Mouse (Mus musculus): Measurements from ENCODE around the gene Bloc1s5.

Gene Bloc1s5

GRCm38 (mm10) chr13:38582768-38583167 is 52.1 kb downstream of the Bloc1s5 start:
- in situ Hi-C loops (cut with MboI; ENCODE audit: low pct_unique_long_range_greater_than_20kb in 1 of 2, low sequenced_read_pairs in 2 of 2, unreplicated experiment in 1 of 2): no loop called here

- in situ Hi-C loops (cut with MboI; ENCODE audit: low pct_unique_long_range_greater_than_20kb in 1 of 2, low sequenced_read_pairs in 2 of 2, unreplicated experiment in 1 of 2): no loop called here
These were observed 54.1 kb downstream of the Bloc1s5 start for GRCm38 (mm10) chr13:38580601-38581457.

GRCm38 (mm10) chr13:38579971-38580600 is 54.8 kb downstream of the Bloc1s5 start:
- in situ Hi-C loops (cut with MboI; ENCODE audit: low pct_unique_long_range_greater_than_20kb in 1 of 2, low sequenced_read_pairs in 2 of 2, unreplicated experiment in 1 of 2): no loop called here

- in situ Hi-C loops (cut with MboI; ENCODE audit: low pct_unique_long_range_greater_than_20kb in 1 of 2, low sequenced_read_pairs in 2 of 2, unreplicated experiment in 1 of 2): no loop called here
These were observed 60.2 kb downstream of the Bloc1s5 start for GRCm38 (mm10) chr13:38574668-38575067.

- in situ Hi-C loops (cut with MboI; ENCODE audit: low pct_unique_long_range_greater_than_20kb in 1 of 2, low sequenced_read_pairs in 2 of 2, unreplicated experiment in 1 of 2): no loop called here
These were observed 61.6 kb downstream of the Bloc1s5 start for GRCm38 (mm10) chr13:38573281-38573680.

GRCm38 (mm10) chr13:38565245-38565644 is 69.7 kb downstream of the Bloc1s5 start:
- in situ Hi-C loops (cut with MboI; ENCODE audit: low pct_unique_long_range_greater_than_20kb in 1 of 2, low sequenced_read_pairs in 2 of 2, unreplicated experiment in 1 of 2): no loop called here

- in situ Hi-C loops (cut with MboI; ENCODE audit: low pct_unique_long_range_greater_than_20kb in 1 of 2, low sequenced_read_pairs in 2 of 2, unreplicated experiment in 1 of 2): no loop called here
These were observed 80.3 kb downstream of the Bloc1s5 start for GRCm38 (mm10) chr13:38554611-38555010.

- in situ Hi-C loops (cut with MboI; ENCODE audit: low pct_unique_long_range_greater_than_20kb in 1 of 2, low sequenced_read_pairs in 2 of 2, unreplicated experiment in 1 of 2): no loop called here
These were observed 80.7 kb downstream of the Bloc1s5 start for GRCm38 (mm10) chr13:38554210-38554609.

- in situ Hi-C loops (cut with MboI; ENCODE audit: low pct_unique_long_range_greater_than_20kb in 1 of 2, low sequenced_read_pairs in 2 of 2, unreplicated experiment in 1 of 2): no loop called here
These were observed 86.2 kb downstream of the Bloc1s5 start for GRCm38 (mm10) chr13:38548681-38549080.

GRCm38 (mm10) chr13:38547717-38548116 is 87.2 kb downstream of the Bloc1s5 start:
- in situ Hi-C loops (cut with MboI; ENCODE audit: low pct_unique_long_range_greater_than_20kb in 1 of 2, low sequenced_read_pairs in 2 of 2, unreplicated experiment in 1 of 2): no loop called here

- in situ Hi-C loops (cut with MboI; ENCODE audit: low pct_unique_long_range_greater_than_20kb in 1 of 2, low sequenced_read_pairs in 2 of 2, unreplicated experiment in 1 of 2): no loop called here
These were observed 88.2 kb downstream of the Bloc1s5 start for GRCm38 (mm10) chr13:38546754-38547153.

- in situ Hi-C loops (cut with MboI; ENCODE audit: low pct_unique_long_range_greater_than_20kb in 1 of 2, low sequenced_read_pairs in 2 of 2, unreplicated experiment in 1 of 2): no loop called here
These were observed 89.4 kb downstream of the Bloc1s5 start for GRCm38 (mm10) chr13:38545460-38545859.

- in situ Hi-C loops (cut with MboI; ENCODE audit: low pct_unique_long_range_greater_than_20kb in 1 of 2, low sequenced_read_pairs in 2 of 2, unreplicated experiment in 1 of 2): no loop called here
These were observed 90.0 kb downstream of the Bloc1s5 start for GRCm38 (mm10) chr13:38544769-38545445.

GRCm38 (mm10) chr13:38543455-38544125 is 91.3 kb downstream of the Bloc1s5 start:
- in situ Hi-C loops (cut with MboI; ENCODE audit: low pct_unique_long_range_greater_than_20kb in 1 of 2, low sequenced_read_pairs in 2 of 2, unreplicated experiment in 1 of 2): no loop called here

Measured in mouse embryonic stem cell (cell line).